Mouse (Mus musculus) limb, embryonic 11.5 days (tissue): ENCODE results near the gene 6030468B19Rik. TPM values are rescaled to one million over a fixed set of nuclear protein-coding genes. Genes with fewer than 3 reads are reported as not detected.

Experiments
- ATAC-seq: fragments of 200-750 bp; cut with Nextera tagmentation; 2 replicates; pipeline ENCODE4 v1.8.0; 2017; ENCODE audit warnings: low read depth; ENCODE audit not compliant: insufficient number of reproducible peaks, low FRiP score, low TSS enrichment
- DNase-seq: peaks from one replicate; pipeline ENCODE4 v3.0.0-alpha.2; 2015; ENCODE audit warnings: low spot score
- H3K27ac ChIP-seq: fragments of 300-500 bp; sonication (generic); replicated peaks from 2 replicates; pipeline ENCODE4 v1.5.1; 2014; ENCODE audit warnings: low read depth, mild to moderate bottlenecking, low read length
- H3K27me3 ChIP-seq: fragments of 300-500 bp; sonication (generic); 2 replicates; pipeline ENCODE4 v1.6.1; 2014; ENCODE audit warnings: mild to moderate bottlenecking, low read length, mixed read lengths; ENCODE audit not compliant: control insufficient read depth, insufficient read depth
- H3K36me3 ChIP-seq: fragments of 300-500 bp; sonication (generic); 2 replicates; pipeline ENCODE4 v1.6.1; 2014; ENCODE audit warnings: mild to moderate bottlenecking, low read length, moderate library complexity, mixed read lengths; ENCODE audit not compliant: control insufficient read depth, insufficient read depth
- H3K4me1 ChIP-seq: fragments of 300-500 bp; sonication (generic); 2 replicates; pipeline ENCODE4 v1.6.1; 2014; ENCODE audit warnings: low read length, mixed read lengths; ENCODE audit not compliant: control insufficient read depth, insufficient read depth
- H3K4me2 ChIP-seq: fragments of 300-500 bp; sonication (generic); 2 replicates; pipeline ENCODE4 v1.6.1; 2014; ENCODE audit warnings: low read depth, mild to moderate bottlenecking, moderate library complexity; ENCODE audit not compliant: severe bottlenecking
- H3K4me3 ChIP-seq: fragments of 300-500 bp; sonication (generic); 2 replicates; pipeline ENCODE4 v1.5.1; 2014; ENCODE audit warnings: low read depth, low read length
- H3K9ac ChIP-seq: fragments of 300-500 bp; sonication (generic); 2 replicates; pipeline ENCODE4 v1.6.1; 2014; ENCODE audit warnings: mild to moderate bottlenecking, low read length
- H3K9me3 ChIP-seq: fragments of 300-500 bp; sonication (generic); 2 replicates; pipeline ENCODE4 v1.6.1; 2016; ENCODE audit warnings: low read length; ENCODE audit not compliant: control insufficient read depth
- WGBS: fragments of 180-500 bp; shearing (Covaris S2); extraction: QIAGEN DNeasy Blood & Tissue Kit; methylation state at CpG from one replicate; pipeline ENCODE4 v1.1.7; 2014; 5-methylcytosine and 5-hydroxymethylcytosine counted together
- polyA plus RNA-seq: library from polyadenylated mRNA; unstranded; fragments of >200 nt; fragmentation: Nextera tagmentation; extraction: Ambion mirVana; gene quantifications from 2 replicates; pipeline ENCODE4 v1.2.1, GENCODE M21; 2014

Gene 6030468B19Rik
- polyA plus RNA-seq, 1 experiment from 2014 or later = 0.83 TPM

GRCm38 (mm10) chr11:117780582-117781111 lies 16.8 kb upstream of the 6030468B19Rik start:
- Histone ChIP-seq H3K4me2 (peak overlapping the region; percentile 99), H3K9ac (peak overlapping the region; percentile 63; the same call in 1 of the 2 replicates), H3K4me1 (peaks cover 27% of the 10 kb centered on the region), H3K4me3 (peak overlapping the region; percentile 43), H3K36me3 (0 out of 2 replicates have a peak, but pooled peaks cover under 1% of the 10 kb centered on the region), H3K27me3 (peaks cover 2% of the 10 kb centered on the region; the same call in 1 of the 2 replicates), H3K27ac (peak overlapping the region; percentile 63; the same call in 1 of the 2 replicates), H3K9me3 (no peaks in the 10 kb centered on the region)
- peak; percentile 88 for DNase-seq
- ATAC-seq = peak; percentile 80
- WGBS = under 1% methylated on average over 19 of the region's 19 CpGs

GRCm38 (mm10) chr11:117781199-117781821 lies 16.1 kb upstream of the 6030468B19Rik start:
- Histone ChIP-seq H3K9ac (no peak overlapping the region), H3K27me3 (peaks cover 2% of the 10 kb centered on the region; the same call in 1 of the 2 replicates)

GRCm38 (mm10) chr11:117781993-117782704 lies 15.3 kb upstream of the 6030468B19Rik start, which contains the start of the genes Tmc8 and Tmc6:
Gene Tmc8, plus strand, starts transcription at chr11:117782076.
Gene Tmc6, minus strand, starts transcription at chr11:117782198.
- peaks cover 2% of the 10 kb centered on the region; the same call in 1 of the 2 replicates for H3K27me3 ChIP-seq
- H3K4me1 ChIP-seq = peaks cover 29% of the 10 kb centered on the region
- H3K9me3 ChIP-seq = no peaks in the 10 kb centered on the region
- peak within 1 kb of the TSS; percentile 28; the same call in 1 of the 2 replicates for H3K9ac ChIP-seq
- ATAC-seq (no peak), DNase-seq (no peak)
- peak within 1 kb of the TSS; percentile 32 for H3K27ac ChIP-seq
- H3K4me2 ChIP-seq = peak within 1 kb of the TSS; percentile 99
- 46% methylated on average over 24 of the region's 24 CpGs for WGBS
- no peaks in the 10 kb centered on the region for H3K36me3 ChIP-seq
- H3K4me3 ChIP-seq = peak within 1 kb of the TSS; percentile 43

More at GRCm38 (mm10) chr11:117781199-117781821, 16.1 kb upstream of the 6030468B19Rik start:
- Histone ChIP-seq H3K4me2 (peak overlapping the region; percentile 99), H3K4me3 (peak overlapping the region; percentile 2; the same call in 1 of the 2 replicates), H3K36me3 (no peaks in the 10 kb centered on the region), H3K27ac (peak overlapping the region; percentile 32), H3K9me3 (no peaks in the 10 kb centered on the region), H3K4me1 (peaks cover 27% of the 10 kb centered on the region)
- WGBS = 20% methylated on average over 18 of the region's 18 CpGs
- ATAC-seq (no peak), DNase-seq (peak; percentile 39)

- Histone ChIP-seq H3K27ac (no peak overlapping the region), H3K27me3 (peaks cover 2% of the 10 kb centered on the region; the same call in 1 of the 2 replicates), H3K36me3 (no peaks in the 10 kb centered on the region), H3K4me2 (peak overlapping the region; percentile 51), H3K9ac (0 out of 2 replicates have a peak overlapping the region, but pooled peaks have one; percentile 28), H3K4me3 (peak overlapping the region; percentile 16), H3K9me3 (no peaks in the 10 kb centered on the region), H3K4me1 (peaks cover 29% of the 10 kb centered on the region)
- DNase-seq (no peak), ATAC-seq (no peak)
- WGBS = 50% methylated on average over 9 of the region's 9 CpGs
These were observed 14.8 kb upstream of the 6030468B19Rik start for GRCm38 (mm10) chr11:117782705-117783034.

GRCm38 (mm10) chr11:117783089-117783488 lies 14.4 kb upstream of the 6030468B19Rik start:
- ATAC-seq (no peak), DNase-seq (peak; percentile 86)
- Histone ChIP-seq H3K4me3 (peak overlapping the region; percentile 16), H3K27ac (no peak overlapping the region), H3K4me2 (peak overlapping the region; percentile 51), H3K9me3 (no peaks in the 10 kb centered on the region), H3K9ac (peak overlapping the region; percentile 28; the same call in 1 of the 2 replicates), H3K4me1 (peaks cover 29% of the 10 kb centered on the region), H3K27me3 (peaks cover 2% of the 10 kb centered on the region; the same call in 1 of the 2 replicates), H3K36me3 (no peaks in the 10 kb centered on the region)
- 5% methylated on average over 31 of the region's 31 CpGs for whole genome bisulfite sequencing

- Histone ChIP-seq H3K27ac (no peak overlapping the region), H3K4me1 (peaks cover 24% of the 10 kb centered on the region), H3K4me3 (peak overlapping the region; percentile 16; the same call in 1 of the 2 replicates), H3K36me3 (no peaks in the 10 kb centered on the region), H3K9ac (peak overlapping the region; percentile 28; the same call in 1 of the 2 replicates), H3K4me2 (peak overlapping the region; percentile 51), H3K9me3 (no peaks in the 10 kb centered on the region), H3K27me3 (peaks cover 2% of the 10 kb centered on the region; the same call in 1 of the 2 replicates)
- WGBS = 33% methylated on average over 10 of the region's 10 CpGs
- ATAC-seq (no peak), DNase-seq (peak; percentile 59)
These were observed 13.7 kb upstream of the 6030468B19Rik start for GRCm38 (mm10) chr11:117783683-117784309.

- H3K4me1 ChIP-seq = peaks cover 13% of the 10 kb centered on the region
- peaks cover 2% of the 10 kb centered on the region; the same call in 1 of the 2 replicates for H3K27me3 ChIP-seq
- no peak overlapping the region for H3K27ac ChIP-seq
- DNase-seq = peak; percentile 75
- WGBS = 9% methylated on average over 10 of the region's 10 CpGs
- peak overlapping the region; percentile 43; the same call in 1 of the 2 replicates for H3K9ac ChIP-seq
- H3K9me3 ChIP-seq = no peaks in the 10 kb centered on the region
- H3K36me3 ChIP-seq = no peaks in the 10 kb centered on the region
- ATAC-seq = no peak
- no peak overlapping the region for H3K4me3 ChIP-seq
- no peak overlapping the region for H3K4me2 ChIP-seq
These were observed 11.2 kb upstream of the 6030468B19Rik start for GRCm38 (mm10) chr11:117786294-117786693.
